Mouse (Mus musculus): ENCODE results near the gene Ndufa3. TPM values are rescaled to one million over a fixed set of nuclear protein-coding genes. Genes with fewer than 3 reads are reported as not detected.

Gene Ndufa3
- total and polyA plus RNA-seq, 3 experiments = 180 to 246 TPM; not detected in 1

DNA sequence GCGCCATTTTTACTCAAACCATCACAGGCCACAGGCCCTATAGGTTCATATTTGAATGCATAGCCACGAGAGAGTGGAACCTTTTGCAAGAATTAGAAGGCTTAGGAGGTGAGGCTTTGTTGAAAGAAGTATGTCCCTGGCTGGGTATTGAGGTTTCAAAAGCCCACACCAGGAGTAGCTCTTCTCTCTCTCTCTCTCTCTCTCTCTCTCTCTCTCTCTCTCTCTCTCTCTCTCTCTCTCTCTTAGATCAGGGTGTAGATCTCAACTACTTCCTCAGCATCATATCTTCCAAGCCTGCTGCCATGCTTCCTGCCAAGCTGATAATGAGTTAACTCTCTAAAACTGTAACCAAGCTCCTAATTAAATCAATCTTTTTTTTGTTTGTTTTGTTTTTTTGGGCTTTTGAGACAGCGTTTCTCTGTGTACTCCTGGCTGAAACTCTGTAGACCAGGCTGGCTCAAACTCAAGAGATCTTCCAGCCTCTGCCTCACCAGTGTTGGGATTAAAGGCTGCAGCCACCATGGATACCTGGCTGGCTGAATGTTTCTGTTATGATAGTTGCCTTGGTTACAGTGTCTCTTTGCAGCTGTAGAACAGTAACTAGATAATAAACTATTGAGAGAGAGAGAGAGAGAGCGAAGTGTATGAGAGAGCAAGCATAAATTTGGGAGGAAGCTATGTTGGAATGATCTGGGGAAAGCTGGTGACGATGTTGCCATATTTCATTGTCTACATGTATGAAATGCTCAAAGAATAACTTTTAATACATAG is 40.6 kb upstream of the Ndufa3 start (continued):
- TF ChIP-seq MAFK (IDR thresholded peaks at IDR 0.05; ENCODE audit: borderline replicate concordance, low read depth, low read length) = peak; percentile 41; the same call in 1 of the 2 replicates
- 0 out of 2 replicates have a peak, but pooled peaks have one; percentile 24 for TF ChIP-seq MAZ (IDR thresholded peaks at IDR 0.05; ENCODE audit: low read depth, low read length)
- no peak for TF ChIP-seq CHD2 (IDR thresholded peaks at IDR 0.05; ENCODE audit: low read length)
- TF ChIP-seq RCOR1 (IDR thresholded peaks at IDR 0.05; ENCODE audit: low read depth, low read length) = peak; percentile 74
- peak; percentile 82 for TF ChIP-seq TCF12 (IDR thresholded peaks at IDR 0.05; ENCODE audit: low read depth, low read length)
- no peak for TF ChIP-seq SMC3 (IDR thresholded peaks at IDR 0.05; ENCODE audit: low read depth, low read length)
- TF ChIP-seq POLR2AphosphoS2 (IDR thresholded peaks at IDR 0.05; ENCODE audit: low read length) = no peak
- TF ChIP-seq TAL1 (IDR thresholded peaks at IDR 0.05; ENCODE audit: low read length) = no peak; the same call in 1 of the 2 replicates
- 0 out of 2 replicates have a peak, but pooled peaks have one; percentile 16 for TF ChIP-seq KAT2A (conservative IDR thresholded peaks at IDR 0.05; ENCODE audit: low read depth, low read length)

DNA sequence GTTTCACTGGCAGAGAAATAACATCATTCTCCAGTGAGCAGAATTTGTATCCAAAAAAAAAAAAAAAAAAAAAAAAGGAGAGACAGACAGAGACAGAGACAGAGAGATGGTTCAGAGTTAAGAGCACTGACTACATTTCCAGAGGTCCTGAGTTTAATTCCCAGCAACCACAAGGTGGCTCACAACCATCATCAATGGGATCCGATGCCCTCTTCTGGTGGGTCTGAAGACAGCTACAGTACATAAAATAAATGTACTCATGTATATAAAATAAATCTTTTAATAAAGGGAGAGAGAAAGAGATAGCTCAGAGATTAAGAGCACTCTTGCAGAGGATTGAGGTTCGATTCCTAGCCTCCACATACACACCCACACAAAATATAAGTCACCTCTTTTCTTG is 39.0 kb upstream of the Ndufa3 start:
- Histone ChIP-seq H3K36me3 (ENCODE audit: control insufficient read depth in 1 of 2, insufficient read depth in 2 of 2, low read length in 2 of 2) (peaks cover 0 to 29% of the 10 kb centered on the region in 2 experiments; a peak in 2 of 4 replicates), H3K27ac (ENCODE audit: control insufficient read depth, low read depth, low read length) (peak overlapping the region; percentile 52), H3K79me2 (ENCODE audit: control insufficient read depth, insufficient read depth, low read length, poor library complexity) (no peaks in the 10 kb centered on the region), H3K4me3 (ENCODE audit: control insufficient read depth in 1 of 2, insufficient read depth in 1 of 2, low read depth in 2 of 2, low read length in 2 of 2) (peak overlapping the region; percentile 42 to 78), H3K4me1 (ENCODE audit: control insufficient read depth in 1 of 2, insufficient read depth in 2 of 2, low read length in 2 of 2) (peaks cover 6 to 28% of the 10 kb centered on the region in 2 experiments), H3K9ac (ENCODE audit: control insufficient read depth, low read depth, low read length, poor library complexity, severe bottlenecking) (peak overlapping the region; percentile 62), H3K9me3 (replicated peaks; ENCODE audit: insufficient read depth, low read length) (no peaks in the 10 kb centered on the region), H3K27me3 (ENCODE audit: control insufficient read depth in 1 of 2, insufficient read depth in 2 of 2, low read length in 2 of 2) (no peaks in the 10 kb centered on the region)
- DNase-seq (ENCODE audit: low read depth, low spot score) = peak; percentile 58
- TF ChIP-seq RAD21 (IDR thresholded peaks at IDR 0.05; ENCODE audit: low read depth, low read length) = peak; percentile 22
- no peak for TF ChIP-seq EP300 (IDR thresholded peaks at IDR 0.05; ENCODE audit: low read depth in 1 of 2, low read length in 2 of 2)
- no peak for TF ChIP-seq MAFK (IDR thresholded peaks at IDR 0.05; ENCODE audit: borderline replicate concordance, low read depth, low read length)
- TF ChIP-seq SIN3A (IDR thresholded peaks at IDR 0.05; ENCODE audit: low read length) = peak; percentile 27; the same call in 1 of the 2 replicates
- 0 out of 2 replicates have a peak, but pooled peaks have one; percentile 21 for TF ChIP-seq HCFC1 (IDR thresholded peaks at IDR 0.05; ENCODE audit: low read depth, low read length)
- TF ChIP-seq CTCF (IDR thresholded peaks at IDR 0.05 in 2 of 3, conservative IDR thresholded peaks at IDR 0.05 in 1 of 3; ENCODE audit: control insufficient read depth in 1 of 3, insufficient read depth in 1 of 3, low read depth in 2 of 3, low read length in 3 of 3, poor library complexity in 1 of 3, severe bottlenecking in 1 of 3) = peak in 2 of 3 experiments; percentile 43 to 79; a peak in 4 of 6 replicates
- no peak for TF ChIP-seq MEF2A (IDR thresholded peaks at IDR 0.05; ENCODE audit: extremely low read depth, insufficient replicate concordance, low read depth, low read length, poor library complexity, severe bottlenecking)
- peak; percentile 39 for TF ChIP-seq SMC3 (IDR thresholded peaks at IDR 0.05; ENCODE audit: low read depth, low read length)
